Mouse (Mus musculus) monocyte, adult 5-6 weeks (primary cell): ENCODE results near the gene Mbnl2. TPM values are rescaled to one million over a fixed set of nuclear protein-coding genes. Genes with fewer than 3 reads are reported as not detected.

Experiments used
- ATAC-seq: fragments of 153-309, 156-312 bp; replicated peaks from 2 replicates; pipeline ENCODE4 v1.8.0; 2017; ENCODE audit warnings: mild to moderate bottlenecking; ENCODE audit not compliant: low TSS enrichment, insufficient number of reproducible peaks, severe bottlenecking, poor library complexity, low FRiP score
- total RNA-seq: library from RNA; stranded (forward); fragments of 200-1000, 200-491, 200-594 nt; gene quantifications from 3 replicates; pipeline ENCODE4 v1.2.3, GENCODE M21; 2017

Mbnl2 gene
- total RNA-seq, 1 experiment from 2014 or later = 77.3 TPM

GRCm38 (mm10) chr14:120391701-120392100, 116.2 kb downstream of the Mbnl2 start:
- ATAC-seq = no peak

GRCm38 (mm10) chr14:120392441-120392840, 117.0 kb downstream of the Mbnl2 start:
- no peak for ATAC-seq

- no peak for ATAC-seq
These were observed 118.0 kb downstream of the Mbnl2 start for GRCm38 (mm10) chr14:120393441-120393840.

- no peak for ATAC-seq
These were observed 118.7 kb downstream of the Mbnl2 start for GRCm38 (mm10) chr14:120394216-120394615.

GRCm38 (mm10) chr14:120394827-120395226, 119.4 kb downstream of the Mbnl2 start:
- ATAC-seq = no peak

GRCm38 (mm10) chr14:120395501-120395900, 120.0 kb downstream of the Mbnl2 start:
- ATAC-seq = no peak

GRCm38 (mm10) chr14:120397871-120398647, 122.6 kb downstream of the Mbnl2 start:
- ATAC-seq = peak; percentile 64; the same call in 1 of the 2 replicates

- no peak for ATAC-seq
These were observed 124.1 kb downstream of the Mbnl2 start for GRCm38 (mm10) chr14:120399614-120400013.

GRCm38 (mm10) chr14:120401158-120401557, 125.7 kb downstream of the Mbnl2 start:
- no peak for ATAC-seq

- ATAC-seq = no peak
These were observed 127.2 kb downstream of the Mbnl2 start for GRCm38 (mm10) chr14:120402715-120403114.

- no peak for ATAC-seq
These were observed 128.9 kb downstream of the Mbnl2 start for GRCm38 (mm10) chr14:120404364-120404763.

GRCm38 (mm10) chr14:120404811-120405582, 129.5 kb downstream of the Mbnl2 start:
- peak; percentile 32; the same call in 1 of the 2 replicates for ATAC-seq

GRCm38 (mm10) chr14:120405597-120405996, 130.1 kb downstream of the Mbnl2 start:
- ATAC-seq = no peak

GRCm38 (mm10) chr14:120406271-120406670, 130.8 kb downstream of the Mbnl2 start:
- no peak for ATAC-seq

GRCm38 (mm10) chr14:120406820-120407219, 131.4 kb downstream of the Mbnl2 start:
- peak; percentile 64 for ATAC-seq

- no peak for ATAC-seq
These were observed 134.4 kb downstream of the Mbnl2 start for GRCm38 (mm10) chr14:120409854-120410253.

- ATAC-seq = no peak
These were observed 141.4 kb downstream of the Mbnl2 start for GRCm38 (mm10) chr14:120416886-120417285.

- no peak for ATAC-seq
These were observed 143.5 kb downstream of the Mbnl2 start for GRCm38 (mm10) chr14:120418964-120419363.

- ATAC-seq = no peak
These were observed 153.0 kb downstream of the Mbnl2 start for GRCm38 (mm10) chr14:120428497-120428896.

GRCm38 (mm10) chr14:120432773-120433172, 157.3 kb downstream of the Mbnl2 start:
- no peak for ATAC-seq
